Mouse (Mus musculus): ENCODE results near the gene Gm3636. TPM values are rescaled to one million over a fixed set of nuclear protein-coding genes. Genes with fewer than 3 reads are reported as not detected.
"Not testable (repeated sequence)": the region's sequence is repeated elsewhere in the genome, so short reads cannot be mapped to it uniquely, and the experiment has no call there.

Gene Gm3636
- total RNA-seq (2022) = 1 to 10 TPM; 2.9 to 3.9 (median 2.9) TPM

- not testable (repeated sequence) for DNase-seq (ENCODE audit: low spot score in 2 of 2)
Measured at GRCm38 (mm10) chr14:6742232-6742631, at the start of gene Gm3636. Gene Gm3636, minus strand, starts transcription at chr14:6742332.

- not testable (repeated sequence) for DNase-seq (ENCODE audit: low spot score in 2 of 2)
Measured at GRCm38 (mm10) chr14:6774311-6774710, 32.2 kb upstream of the Gm3636 start, which contains the start of gene Gm8362. Gene Gm8362, minus strand, starts transcription at chr14:6774411.

DNA sequence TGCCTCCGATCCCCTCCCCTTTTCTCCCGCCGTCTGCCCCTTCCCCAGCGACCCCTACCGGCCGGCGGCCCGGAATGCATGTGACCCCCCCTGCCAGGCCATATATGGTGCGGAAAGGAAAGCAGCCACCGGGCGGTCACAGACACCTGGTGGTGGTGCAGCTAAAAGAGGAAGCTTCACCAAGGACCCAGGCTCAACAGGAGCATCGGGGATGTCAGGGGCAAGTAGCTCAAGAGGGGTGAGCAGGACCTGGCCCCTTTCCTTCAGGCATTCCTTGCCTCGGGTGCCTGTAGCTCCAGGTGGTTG, 15.1 kb upstream of the Gm3636 start:
- peak in 1 of 2 experiments; percentile 3 for DNase-seq (ENCODE audit: low spot score in 2 of 2)

GRCm38 (mm10) chr14:6756384-6757230, 14.5 kb upstream of the Gm3636 start:
- peak in 1 of 2 experiments; percentile 3 for DNase-seq (ENCODE audit: low spot score in 2 of 2)

- DNase-seq (ENCODE audit: low spot score in 2 of 2) = not testable (repeated sequence)
Measured at GRCm38 (mm10) chr14:6720151-6720550, 22.0 kb downstream of the Gm3636 start, which contains the start of gene Gm8050. Gene Gm8050, minus strand, starts transcription at chr14:6720251.

Other genes with a start within 250 kb of the Gm3636 start
- not detected for gene Gm8356, start 205.0 kb downstream of the Gm3636 start, total RNA-seq (2022)
- gene Gm3629, start 151.7 kb downstream of the Gm3636 start, total RNA-seq (2022) = 1 to 10 TPM in 2 of 4 experiments, under 1 TPM in 2; 0.30 to 1.7 (median 0.97) TPM
- not detected for gene Gm3460, start 119.9 kb downstream of the Gm3636 start, total RNA-seq (2022)
- under 1 TPM in 1 of 4 experiments, not detected in 3; 0.33 TPM for gene Gm10251, start 58.2 kb downstream of the Gm3636 start, total RNA-seq (2022)
- gene Gm8050, start 22.1 kb downstream of the Gm3636 start, total RNA-seq (2022) = under 1 TPM in 1 of 4 experiments, not detected in 3; 0.34 TPM
- not detected for gene Gm8362, start 32.1 kb upstream of the Gm3636 start, total RNA-seq (2022)
- gene Gm3642, start 98.0 kb upstream of the Gm3636 start, total RNA-seq (2022) = not detected
- gene Gm3667, start 147.6 kb upstream of the Gm3636 start, total RNA-seq (2022) = 1 to 10 TPM; 1.4 to 2.0 (median 1.8) TPM
- not detected for gene Gm6356, start 231.5 kb upstream of the Gm3636 start, total RNA-seq (2022)